Mouse (Mus musculus) bone marrow, adult 2 months (tissue): ENCODE measurements around the gene Cox8a. TPM values are rescaled to one million over a fixed set of nuclear protein-coding genes. Genes with fewer than 3 reads are reported as not detected.

Experiments used
- H3K27ac ChIP-seq: fragments of 200-500 bp; 2 replicates; pipeline ENCODE4 v1.5.1; 2012; ENCODE audit warnings: low read depth, mild to moderate bottlenecking, control low read depth, inconsistent platforms, low read length; ENCODE audit not compliant: control insufficient read depth, poor library complexity, insufficient read depth
- H3K4me1 ChIP-seq: fragments of 200-500 bp; 2 replicates; pipeline ENCODE4 v1.6.1; 2011; ENCODE audit warnings: low read length; ENCODE audit not compliant: control insufficient read depth, insufficient read depth
- H3K4me3 ChIP-seq: fragments of 200-500 bp; replicated peaks from 2 replicates; pipeline ENCODE3; 2011; ENCODE audit warnings: mild to moderate bottlenecking, low read depth, low read length, control low read depth; ENCODE audit not compliant: control insufficient read depth
- CTCF ChIP-seq: fragments of 200-500 bp; IDR thresholded peaks from 2 replicates; pipeline ENCODE4 v1.5.1; 2011; ENCODE audit warnings: low read length, control low read depth; ENCODE audit not compliant: control insufficient read depth, insufficient read depth
- POLR2A ChIP-seq: fragments of 200-500 bp; IDR thresholded peaks from 2 replicates; pipeline ENCODE4 v1.6.1; 2011; ENCODE audit warnings: low read depth, mild to moderate bottlenecking, control low read depth, low read length, borderline replicate concordance; ENCODE audit not compliant: control insufficient read depth
- WGBS: fragments of 180-500 bp; shearing (Covaris S2); methylation state at CpG from one replicate; pipeline ENCODE4 v1.1.7; 2018; 5-methylcytosine and 5-hydroxymethylcytosine counted together
- polyA plus RNA-seq: library from polyadenylated mRNA; stranded (reverse); fragments of >200 nt; gene quantifications from 2 replicates; pipeline ENCODE4 v1.2.4, GENCODE M21; 2011; ENCODE audit warnings: low replicate concordance; ENCODE audit not compliant: missing spikeins, insufficient read depth, insufficient read length

Cox8a gene
- polyA plus RNA-seq, 1 experiment: 431 TPM

- no peak overlapping the region for H3K27ac ChIP-seq
- H3K4me1 ChIP-seq: no peaks in the 10 kb centered on the region
- TF ChIP-seq POLR2A (no peak), CTCF (no peak)
- no peak overlapping the region for H3K4me3 ChIP-seq
- 57% methylated on average over 13 of the region's 13 CpGs for WGBS
These were observed 45.2 kb downstream of the Cox8a start for GRCm38 (mm10) chr19:7172051-7172866.

- no peak for TF ChIP-seq CTCF
- Histone ChIP-seq H3K4me1 (no peaks in the 10 kb centered on the region), H3K4me3 (no peak overlapping the region), H3K27ac (no peak overlapping the region)
- 39% methylated on average over 8 of the region's 8 CpGs for WGBS
These were observed 46.0 kb downstream of the Cox8a start for GRCm38 (mm10) chr19:7171447-7171846.

- Histone ChIP-seq H3K4me1 (no peaks in the 10 kb centered on the region), H3K27ac (no peak overlapping the region), H3K4me3 (no peak overlapping the region)
- 79% methylated on average over 6 of the region's 6 CpGs for WGBS
- TF ChIP-seq POLR2A (no peak), CTCF (no peak)
These were observed 46.5 kb downstream of the Cox8a start for GRCm38 (mm10) chr19:7170916-7171315.

DNA sequence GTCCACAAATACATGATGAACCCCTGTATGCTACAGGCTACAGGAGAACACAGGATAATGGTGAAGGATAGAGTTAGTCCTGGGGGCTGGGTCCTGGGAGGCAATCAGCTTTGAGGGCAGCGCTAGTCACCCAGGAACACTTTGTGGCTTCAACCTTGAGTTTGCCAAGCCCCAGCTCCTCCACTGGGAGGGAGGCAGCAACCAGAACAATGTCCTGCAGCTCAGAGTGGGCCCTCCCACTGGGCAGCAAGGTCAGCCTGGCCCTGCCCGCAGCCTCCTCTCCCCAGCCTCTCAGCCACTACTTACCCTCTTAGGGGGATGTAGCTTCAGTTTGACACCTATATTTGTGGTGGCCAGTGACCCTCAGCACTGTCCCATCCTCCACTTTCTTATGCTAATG is 49.0 kb downstream of the Cox8a start:
- 89% methylated on average over 2 of the region's 2 CpGs for WGBS

DNA sequence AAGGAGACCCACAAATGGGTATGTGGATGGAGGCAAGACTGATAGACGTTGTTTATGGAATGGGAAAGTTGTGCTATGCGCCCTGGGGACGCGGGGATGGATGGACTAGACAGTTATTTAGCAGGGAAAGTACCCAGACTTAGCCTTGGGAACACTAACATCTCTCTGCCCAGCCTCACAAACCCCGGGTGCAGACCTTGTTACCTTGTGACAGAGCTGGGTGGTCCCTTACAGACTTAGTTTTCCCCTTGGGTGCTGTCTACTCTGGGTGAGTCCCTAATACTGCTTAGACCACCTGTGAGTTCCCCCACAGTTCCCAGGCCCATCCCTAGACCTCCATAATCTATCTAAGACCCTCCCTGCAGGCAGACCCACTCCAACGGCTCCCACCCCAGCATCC is 50.6 kb downstream of the Cox8a start:
- Histone ChIP-seq H3K4me3 (no peak overlapping the region), H3K4me1 (no peaks in the 10 kb centered on the region), H3K27ac (no peak overlapping the region)
- 31% methylated on average over 6 of the region's 6 CpGs for WGBS
- TF ChIP-seq CTCF (no peak), POLR2A (no peak)

More for the DNA sequence above, 49.0 kb downstream of the Cox8a start:
- H3K4me3 ChIP-seq: no peak overlapping the region
- H3K27ac ChIP-seq: no peak overlapping the region
- no peaks in the 10 kb centered on the region for H3K4me1 ChIP-seq
- TF ChIP-seq CTCF (no peak), POLR2A (no peak)

DNA sequence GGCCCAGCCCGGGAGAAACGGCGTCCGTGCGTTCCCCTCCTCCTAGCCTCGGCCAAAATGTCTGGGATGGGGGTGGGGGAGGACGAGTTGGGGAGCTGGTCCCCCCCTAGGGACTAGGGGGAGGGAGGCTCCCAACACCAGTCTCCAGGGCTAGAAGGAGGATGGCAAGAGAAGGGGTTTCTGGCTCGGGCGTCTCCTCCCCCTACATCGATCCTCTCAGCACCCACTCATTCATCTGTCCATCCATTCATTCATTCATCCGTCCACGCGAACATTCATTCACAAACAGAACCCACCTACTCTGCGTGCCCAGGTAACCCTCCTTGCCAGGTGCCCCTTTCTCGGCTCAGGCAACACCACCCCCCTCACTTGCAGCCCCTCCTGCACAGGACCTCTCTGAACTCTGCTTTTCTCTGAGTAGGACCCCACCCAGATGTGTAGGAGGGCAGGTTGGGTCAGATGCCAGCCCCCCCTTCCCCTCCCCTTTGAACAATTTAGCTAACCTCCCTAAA is 51.2 kb downstream of the Cox8a start:
- Histone ChIP-seq H3K27ac (no peak overlapping the region), H3K4me1 (no peaks in the 10 kb centered on the region), H3K4me3 (no peak overlapping the region)
- TF ChIP-seq POLR2A (no peak), CTCF (no peak)
- WGBS: 9% methylated on average over 15 of the region's 15 CpGs

- under 1% methylated on average over 92 of the region's 105 CpGs for WGBS
- Histone ChIP-seq H3K4me3 (no peak overlapping the region), H3K27ac (no peak overlapping the region), H3K4me1 (no peaks in the 10 kb centered on the region)
- TF ChIP-seq POLR2A (no peak), CTCF (no peak)
These were observed 51.8 kb downstream of the Cox8a start for GRCm38 (mm10) chr19:7165509-7166199.

Other genes with a start within 250 kb of the Cox8a start
- 83.5 and 137 TPM in 2 replicates for gene Ppp1r14b, start 242.6 kb downstream of the Cox8a start, polyA plus RNA-seq
- 9.7 and 14.6 TPM in 2 replicates for gene Plcb3, start 241.1 kb downstream of the Cox8a start, polyA plus RNA-seq
- gene Fkbp2, start 237.1 kb downstream of the Cox8a start, polyA plus RNA-seq: 40.9 and 42.3 TPM in 2 replicates
- 10.0 and 14.0 TPM in 2 replicates for gene Vegfb, start 230.0 kb downstream of the Cox8a start, polyA plus RNA-seq
- 14.8 and 28.8 TPM in 2 replicates for gene Dnajc4, start 225.0 kb downstream of the Cox8a start, polyA plus RNA-seq
- gene Nudt22, start 221.5 kb downstream of the Cox8a start, polyA plus RNA-seq: 13.2 and 20.7 TPM in 2 replicates
- 4.6 TPM in 1 of 2 replicates, not detected in the other for gene Trpt1, start 221.5 kb downstream of the Cox8a start, polyA plus RNA-seq
- 149 and 202 TPM in 2 replicates for gene Fermt3, start 198.1 kb downstream of the Cox8a start, polyA plus RNA-seq
- 54.6 and 95.7 TPM in 2 replicates for gene Stip1, start 177.6 kb downstream of the Cox8a start, polyA plus RNA-seq
- 4.8 and 6.2 TPM in 2 replicates for gene Macrod1, start 160.8 kb downstream of the Cox8a start, polyA plus RNA-seq
- not detected in 2 replicates for gene Flrt1, start 111.9 kb downstream of the Cox8a start, polyA plus RNA-seq
- 24.0 and 45.5 TPM in 2 replicates for gene Otub1, start 11.3 kb downstream of the Cox8a start, polyA plus RNA-seq
- 16.3 and 17.7 TPM in 2 replicates for gene Naa40, start 23.6 kb upstream of the Cox8a start, polyA plus RNA-seq
- gene Rcor2, start 49.7 kb upstream of the Cox8a start, polyA plus RNA-seq: 4.4 and 19.6 TPM in 2 replicates
- 32.0 and 66.7 TPM in 2 replicates for gene Mark2, start 124.2 kb upstream of the Cox8a start, polyA plus RNA-seq
- 13.6 and 35.3 TPM in 2 replicates for gene Spindoc, start 165.4 kb upstream of the Cox8a start, polyA plus RNA-seq
- gene 2700081O15Rik, start 200.0 kb upstream of the Cox8a start, polyA plus RNA-seq: 8.5 and 12.2 TPM in 2 replicates